Mouse (Mus musculus): ENCODE measurements around the gene Slc5a4a. TPM values are rescaled to one million over a fixed set of nuclear protein-coding genes. Genes with fewer than 3 reads are reported as not detected.

Gene Slc5a4a
- polyA plus RNA-seq, 1 experiment: not detected

GRCm38 (mm10) chr10:76207262-76207796, 60.1 kb downstream of the Slc5a4a start:
- peaks cover 20% of the 10 kb centered on the region for H3K36me3 ChIP-seq (ENCODE audit: control insufficient read depth, insufficient read depth)
- TF ChIP-seq MAX (IDR thresholded peaks at IDR 0.05) (no peak), CEBPB (IDR thresholded peaks at IDR 0.05; ENCODE audit: low read depth) (no peak), USF1 (IDR thresholded peaks at IDR 0.05; ENCODE audit: low read depth) (no peak), FOSL1 (IDR thresholded peaks at IDR 0.05; ENCODE audit: insufficient read depth, low read length, poor library complexity, severe bottlenecking) (no peak), MYOG (IDR thresholded peaks at IDR 0.05; ENCODE audit: control insufficient read depth, extremely low read depth, insufficient read length) (no peak), MYOD1 (IDR thresholded peaks at IDR 0.05; ENCODE audit: control insufficient read depth, insufficient read length, low read depth) (no peak), CTCF (IDR thresholded peaks at IDR 0.05; ENCODE audit: control insufficient read depth, insufficient read depth, insufficient read length) (no peak)
- H3K79me3 ChIP-seq (ENCODE audit: low read depth): no peaks in the 10 kb centered on the region
- H3K79me2 ChIP-seq (ENCODE audit: control insufficient read depth, insufficient read depth): no peaks in the 10 kb centered on the region
- no peaks in the 10 kb centered on the region for H3K27me3 ChIP-seq (ENCODE audit: control insufficient read depth, insufficient read depth, insufficient read length)
- H3K4me3 ChIP-seq (ENCODE audit: insufficient read depth, poor library complexity, severe bottlenecking): no peak overlapping the region
- no peak overlapping the region for H3ac ChIP-seq (ENCODE audit: control insufficient read depth, insufficient read length, low read depth)

- H3K79me2 ChIP-seq (ENCODE audit: control insufficient read depth, insufficient read depth): no peaks in the 10 kb centered on the region
- H3K27me3 ChIP-seq (ENCODE audit: control insufficient read depth, insufficient read depth, insufficient read length): no peaks in the 10 kb centered on the region
- no peaks in the 10 kb centered on the region for H3K79me3 ChIP-seq (ENCODE audit: low read depth)
- peaks cover 28% of the 10 kb centered on the region for H3K36me3 ChIP-seq (ENCODE audit: control insufficient read depth, insufficient read depth)
- no peak overlapping the region for H3K4me3 ChIP-seq (ENCODE audit: insufficient read depth, poor library complexity, severe bottlenecking)
- TF ChIP-seq CTCF (IDR thresholded peaks at IDR 0.05; ENCODE audit: control insufficient read depth, insufficient read depth, insufficient read length) (no peak), MAX (IDR thresholded peaks at IDR 0.05) (no peak), MYOG (IDR thresholded peaks at IDR 0.05; ENCODE audit: control insufficient read depth, extremely low read depth, insufficient read length) (no peak), USF1 (IDR thresholded peaks at IDR 0.05; ENCODE audit: low read depth) (no peak), CEBPB (IDR thresholded peaks at IDR 0.05; ENCODE audit: low read depth) (no peak), MYOD1 (IDR thresholded peaks at IDR 0.05; ENCODE audit: control insufficient read depth, insufficient read length, low read depth) (no peak), FOSL1 (IDR thresholded peaks at IDR 0.05; ENCODE audit: insufficient read depth, low read length, poor library complexity, severe bottlenecking) (no peak)
- H3ac ChIP-seq (ENCODE audit: control insufficient read depth, insufficient read length, low read depth): no peak overlapping the region
Measured at GRCm38 (mm10) chr10:76209241-76209640, 62.0 kb downstream of the Slc5a4a start.

- no peaks in the 10 kb centered on the region for H3K79me2 ChIP-seq (ENCODE audit: control insufficient read depth, insufficient read depth)
- no peaks in the 10 kb centered on the region for H3K79me3 ChIP-seq (ENCODE audit: low read depth)
- no peak overlapping the region for H3ac ChIP-seq (ENCODE audit: control insufficient read depth, insufficient read length, low read depth)
- no peak for TF ChIP-seq CTCF (IDR thresholded peaks at IDR 0.05; ENCODE audit: control insufficient read depth, insufficient read depth, insufficient read length)
- TF ChIP-seq FOSL1 (IDR thresholded peaks at IDR 0.05; ENCODE audit: insufficient read depth, low read length, poor library complexity, severe bottlenecking): no peak
- no peak for TF ChIP-seq MAX (IDR thresholded peaks at IDR 0.05)
- no peak for TF ChIP-seq CEBPB (IDR thresholded peaks at IDR 0.05; ENCODE audit: low read depth)
- no peak for TF ChIP-seq USF1 (IDR thresholded peaks at IDR 0.05; ENCODE audit: low read depth)
- no peaks in the 10 kb centered on the region for H3K27me3 ChIP-seq (ENCODE audit: control insufficient read depth, insufficient read depth, insufficient read length)
- no peak overlapping the region for H3K4me3 ChIP-seq (ENCODE audit: insufficient read depth, poor library complexity, severe bottlenecking)
- peaks cover 44% of the 10 kb centered on the region for H3K36me3 ChIP-seq (ENCODE audit: control insufficient read depth, insufficient read depth)
Measured at GRCm38 (mm10) chr10:76210806-76211205, 63.6 kb downstream of the Slc5a4a start.

GRCm38 (mm10) chr10:76212121-76212520, 64.9 kb downstream of the Slc5a4a start:
- H3K4me3 ChIP-seq (ENCODE audit: insufficient read depth, poor library complexity, severe bottlenecking): no peak overlapping the region
- TF ChIP-seq CEBPB (IDR thresholded peaks at IDR 0.05; ENCODE audit: low read depth): no peak
- no peak for TF ChIP-seq MAX (IDR thresholded peaks at IDR 0.05)
- TF ChIP-seq MYOD1 (IDR thresholded peaks at IDR 0.05; ENCODE audit: control insufficient read depth, insufficient read length, low read depth): no peak
- TF ChIP-seq CTCF (IDR thresholded peaks at IDR 0.05; ENCODE audit: control insufficient read depth, insufficient read depth, insufficient read length): no peak
- TF ChIP-seq USF1 (IDR thresholded peaks at IDR 0.05; ENCODE audit: low read depth): no peak
- TF ChIP-seq FOSL1 (IDR thresholded peaks at IDR 0.05; ENCODE audit: insufficient read depth, low read length, poor library complexity, severe bottlenecking): no peak
- TF ChIP-seq MYOG (IDR thresholded peaks at IDR 0.05; ENCODE audit: control insufficient read depth, extremely low read depth, insufficient read length): no peak
- peaks cover 52% of the 10 kb centered on the region for H3K36me3 ChIP-seq (ENCODE audit: control insufficient read depth, insufficient read depth)

GRCm38 (mm10) chr10:76214161-76214560, 66.9 kb downstream of the Slc5a4a start:
- H3K79me2 ChIP-seq (ENCODE audit: control insufficient read depth, insufficient read depth): no peaks in the 10 kb centered on the region
- peaks cover 39% of the 10 kb centered on the region for H3K36me3 ChIP-seq (ENCODE audit: control insufficient read depth, insufficient read depth)
- H3K4me3 ChIP-seq (ENCODE audit: insufficient read depth, poor library complexity, severe bottlenecking): no peak overlapping the region
- H3ac ChIP-seq (ENCODE audit: control insufficient read depth, insufficient read length, low read depth): no peak overlapping the region
- no peak for TF ChIP-seq CTCF (IDR thresholded peaks at IDR 0.05; ENCODE audit: control insufficient read depth, insufficient read depth, insufficient read length)
- TF ChIP-seq MYOG (IDR thresholded peaks at IDR 0.05; ENCODE audit: control insufficient read depth, extremely low read depth, insufficient read length): no peak
- TF ChIP-seq FOSL1 (IDR thresholded peaks at IDR 0.05; ENCODE audit: insufficient read depth, low read length, poor library complexity, severe bottlenecking): no peak
- TF ChIP-seq CEBPB (IDR thresholded peaks at IDR 0.05; ENCODE audit: low read depth): no peak
- TF ChIP-seq USF1 (IDR thresholded peaks at IDR 0.05; ENCODE audit: low read depth): no peak
- H3K79me3 ChIP-seq (ENCODE audit: low read depth): no peaks in the 10 kb centered on the region
- H3K27me3 ChIP-seq (ENCODE audit: control insufficient read depth, insufficient read depth, insufficient read length): no peaks in the 10 kb centered on the region

More at GRCm38 (mm10) chr10:76212121-76212520, 64.9 kb downstream of the Slc5a4a start:
- Histone ChIP-seq H3K27me3 (ENCODE audit: control insufficient read depth, insufficient read depth, insufficient read length) (no peaks in the 10 kb centered on the region), H3K79me2 (ENCODE audit: control insufficient read depth, insufficient read depth) (no peaks in the 10 kb centered on the region), H3ac (ENCODE audit: control insufficient read depth, insufficient read length, low read depth) (no peak overlapping the region), H3K79me3 (ENCODE audit: low read depth) (no peaks in the 10 kb centered on the region)

GRCm38 (mm10) chr10:76217056-76217455, 69.8 kb downstream of the Slc5a4a start:
- no peaks in the 10 kb centered on the region for H3K79me3 ChIP-seq (ENCODE audit: low read depth)
- TF ChIP-seq MYOD1 (IDR thresholded peaks at IDR 0.05; ENCODE audit: control insufficient read depth, insufficient read length, low read depth) (no peak), FOSL1 (IDR thresholded peaks at IDR 0.05; ENCODE audit: insufficient read depth, low read length, poor library complexity, severe bottlenecking) (no peak), MYOG (IDR thresholded peaks at IDR 0.05; ENCODE audit: control insufficient read depth, extremely low read depth, insufficient read length) (no peak), USF1 (IDR thresholded peaks at IDR 0.05; ENCODE audit: low read depth) (no peak), CTCF (IDR thresholded peaks at IDR 0.05; ENCODE audit: control insufficient read depth, insufficient read depth, insufficient read length) (no peak), CEBPB (IDR thresholded peaks at IDR 0.05; ENCODE audit: low read depth) (no peak), MAX (IDR thresholded peaks at IDR 0.05) (no peak)
- no peaks in the 10 kb centered on the region for H3K27me3 ChIP-seq (ENCODE audit: control insufficient read depth, insufficient read depth, insufficient read length)
- H3K79me2 ChIP-seq (ENCODE audit: control insufficient read depth, insufficient read depth): no peaks in the 10 kb centered on the region
- peaks cover 46% of the 10 kb centered on the region for H3K36me3 ChIP-seq (ENCODE audit: control insufficient read depth, insufficient read depth)
- H3K4me3 ChIP-seq (ENCODE audit: insufficient read depth, poor library complexity, severe bottlenecking): no peak overlapping the region
- no peak overlapping the region for H3ac ChIP-seq (ENCODE audit: control insufficient read depth, insufficient read length, low read depth)
